Mouse (Mus musculus): Measurements from ENCODE around the gene Agt.

The Agt gene

GRCm38 (mm10) chr8:124555113-124555750 lies 14.3 kb downstream of the Agt start:
- DNase-seq (ENCODE audit: low spot score in 2 of 2), result no peak

- DNase-seq (ENCODE audit: low spot score in 2 of 2), result peak; percentile 66 to 68
These were observed 18.4 kb downstream of the Agt start for GRCm38 (mm10) chr8:124551011-124551661.

- DNase-seq (ENCODE audit: low spot score in 2 of 2), result no peak
These were observed 21.3 kb downstream of the Agt start for GRCm38 (mm10) chr8:124548187-124548586.

- DNase-seq (ENCODE audit: low spot score in 2 of 2), result no peak
These were observed 22.2 kb downstream of the Agt start for GRCm38 (mm10) chr8:124547269-124547668.

DNA sequence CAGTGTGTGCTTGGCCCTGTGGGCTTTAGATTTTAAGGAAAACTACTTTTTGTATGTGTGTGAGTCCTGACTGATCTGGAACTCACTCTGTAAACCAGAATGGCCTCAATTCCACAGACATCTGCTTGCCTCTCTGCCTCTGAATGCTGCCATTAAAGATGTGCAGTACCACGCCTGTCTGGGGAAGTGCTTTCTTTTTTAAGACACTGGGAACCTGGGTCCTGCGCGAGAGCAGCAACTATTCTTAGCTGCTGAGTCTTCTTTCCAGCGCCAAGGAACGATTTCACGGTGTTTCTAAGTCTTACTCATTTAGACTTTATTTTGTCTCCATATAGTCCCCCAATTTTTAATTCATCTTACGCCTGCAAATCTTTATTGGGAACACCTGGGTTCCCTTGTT lies 22.7 kb downstream of the Agt start:
- DNase-seq (ENCODE audit: low spot score in 2 of 2), result no peak

DNA sequence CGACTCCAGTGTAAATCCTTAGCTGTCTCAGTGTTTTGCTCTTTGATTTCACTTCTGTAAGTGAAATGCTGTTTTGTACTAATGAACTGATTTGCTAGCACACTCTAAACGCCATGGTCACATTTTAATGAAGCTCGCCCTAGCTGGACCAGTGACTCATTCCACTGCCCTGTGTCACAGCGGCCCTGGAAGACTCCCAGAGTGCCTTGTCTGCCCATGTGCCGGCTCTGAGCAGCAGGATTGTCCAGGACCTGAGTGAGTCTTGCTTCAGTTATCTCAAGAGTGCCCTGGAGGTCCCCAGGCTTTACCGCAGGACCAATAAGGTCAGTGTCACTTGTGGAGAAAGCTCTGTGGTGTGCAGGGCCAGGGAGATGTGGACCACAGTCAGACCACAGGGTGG lies 23.1 kb downstream of the Agt start:
- DNase-seq (ENCODE audit: low spot score in 2 of 2), result no peak

DNA sequence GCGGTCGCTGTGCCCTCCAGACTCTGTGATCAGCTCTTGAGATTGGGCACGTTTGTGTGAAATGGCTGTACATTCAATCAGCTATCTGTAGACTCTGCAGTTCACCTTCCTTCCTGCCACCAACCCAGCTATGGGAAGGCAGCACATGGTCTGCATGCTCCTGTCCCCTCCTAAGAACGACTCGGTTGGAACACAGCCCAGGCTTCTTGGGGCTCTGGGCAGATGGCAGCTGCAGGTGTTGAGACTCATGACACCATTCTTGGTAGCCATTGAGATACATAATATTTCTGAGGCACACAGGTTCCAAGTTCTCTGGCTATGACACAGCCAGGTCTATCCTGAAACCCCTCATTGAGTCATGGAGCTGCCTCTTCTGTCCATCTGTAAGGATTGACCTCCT lies 26.2 kb downstream of the Agt start:
- no peak for DNase-seq (ENCODE audit: low spot score in 2 of 2)

- no peak for DNase-seq (ENCODE audit: low spot score in 2 of 2)
These were observed 27.5 kb downstream of the Agt start for GRCm38 (mm10) chr8:124542001-124542400.

DNA sequence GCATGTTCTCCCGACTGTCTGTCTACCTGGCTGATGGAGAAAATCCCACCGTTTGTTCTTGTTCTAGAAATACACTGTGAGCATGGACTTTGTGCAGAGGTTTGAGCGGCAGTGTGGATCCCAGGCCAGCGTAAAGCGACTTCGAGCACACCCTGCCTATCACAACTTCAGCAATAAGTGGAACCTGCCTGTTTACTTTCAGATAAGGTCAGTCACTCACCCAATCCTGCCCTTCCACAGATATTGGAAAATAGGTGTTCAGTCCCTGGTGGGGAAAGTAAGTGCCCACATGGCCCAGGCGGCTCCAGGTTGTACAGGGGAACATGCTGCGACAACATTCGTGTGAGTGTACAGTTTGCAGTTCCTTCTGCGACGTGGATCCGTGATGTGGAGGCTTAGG lies 28.6 kb downstream of the Agt start:
- no peak for DNase-seq (ENCODE audit: low spot score in 2 of 2)

DNA sequence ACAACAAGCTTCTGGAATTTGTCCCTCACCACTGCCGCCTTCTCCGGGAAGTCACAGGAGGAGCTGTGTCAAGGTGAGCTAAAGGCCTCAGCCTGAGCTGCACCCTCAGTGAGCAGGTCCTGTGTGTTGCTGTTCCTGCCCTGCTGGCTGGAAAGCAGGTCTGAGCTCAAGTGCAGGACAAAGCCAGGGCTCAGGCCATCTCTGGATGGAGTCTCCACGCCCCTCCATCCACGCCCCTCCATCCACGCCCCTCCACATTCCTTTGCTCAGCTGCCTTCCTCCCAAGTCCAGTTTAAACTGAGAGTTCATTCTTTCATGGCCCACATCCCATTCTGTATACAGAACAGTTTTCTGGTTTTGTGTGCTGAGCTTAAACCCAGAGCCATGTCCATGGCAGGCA lies 34.1 kb downstream of the Agt start:
- DNase-seq (ENCODE audit: low spot score in 2 of 2), result no peak

- DNase-seq (ENCODE audit: low spot score in 2 of 2), result no peak
These were observed 36.9 kb downstream of the Agt start for GRCm38 (mm10) chr8:124532626-124533025.

- no peak for DNase-seq (ENCODE audit: low spot score in 2 of 2)
These were observed 38.5 kb downstream of the Agt start for GRCm38 (mm10) chr8:124530996-124531395.

DNA sequence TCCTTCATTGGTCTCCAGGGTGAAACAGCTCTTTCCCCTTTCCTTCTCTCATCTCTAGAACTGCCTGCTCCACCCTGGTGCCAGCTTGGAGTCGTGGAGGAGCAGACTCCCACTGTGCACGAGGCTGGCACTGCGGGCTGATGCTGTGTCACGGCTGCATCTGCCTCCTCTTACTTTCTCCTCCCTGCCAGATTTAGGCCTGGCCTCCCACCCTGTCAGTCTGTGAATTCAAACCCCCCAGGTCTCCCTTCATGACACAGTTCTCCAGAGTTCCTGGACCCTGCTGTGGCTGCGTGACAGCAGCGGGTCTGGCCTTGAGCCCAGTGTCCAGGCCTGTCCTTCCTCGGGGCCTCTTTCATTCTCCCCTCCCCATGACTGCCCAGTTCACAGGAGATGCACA lies 39.0 kb downstream of the Agt start:
- no peak for DNase-seq (ENCODE audit: low spot score in 2 of 2)

DNA sequence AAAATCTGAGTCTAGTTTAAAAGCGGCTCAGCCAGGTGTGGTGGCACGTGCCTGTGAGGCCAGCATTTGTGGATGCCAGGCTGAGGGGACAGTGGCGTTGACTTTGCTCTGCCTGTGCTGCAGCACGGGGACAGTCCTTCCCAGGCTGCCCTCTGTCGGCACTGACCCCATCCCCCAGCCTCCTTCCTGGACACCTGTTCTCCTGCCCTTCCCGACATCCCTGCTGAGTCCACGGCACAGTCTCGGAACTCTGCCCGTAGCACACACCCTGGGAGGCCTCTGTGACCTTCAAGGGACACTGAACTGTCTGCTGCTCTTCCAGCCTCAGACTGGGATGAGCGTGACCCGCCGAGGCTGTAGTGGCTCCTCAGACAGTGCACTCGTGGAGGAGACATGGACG lies 39.4 kb downstream of the Agt start:
- no peak for DNase-seq (ENCODE audit: low spot score in 2 of 2)

DNA sequence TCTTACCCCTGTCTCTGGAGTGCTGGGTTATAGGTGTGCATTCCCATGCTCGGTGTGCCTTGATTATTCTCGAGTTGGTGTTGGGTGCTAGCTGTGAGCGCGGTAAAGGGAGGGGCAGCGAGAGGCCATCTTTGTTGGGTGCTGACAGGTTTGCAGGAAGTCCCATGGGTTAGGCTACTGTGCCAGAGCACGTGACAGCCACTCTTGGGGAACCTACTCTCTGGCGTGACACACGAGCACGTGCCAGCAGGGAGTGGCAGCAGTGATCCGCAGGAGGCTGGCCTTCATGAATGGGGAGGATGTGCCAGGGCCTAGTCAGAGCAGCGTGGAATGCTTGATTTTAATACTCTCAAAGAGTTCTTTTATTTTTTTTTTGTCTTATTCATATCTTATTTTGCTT lies 43.2 kb downstream of the Agt start:
- no peak for DNase-seq (ENCODE audit: low spot score in 2 of 2)

- DNase-seq (ENCODE audit: low spot score in 2 of 2), result no peak
These were observed 47.6 kb downstream of the Agt start for GRCm38 (mm10) chr8:124521946-124522345.

DNA sequence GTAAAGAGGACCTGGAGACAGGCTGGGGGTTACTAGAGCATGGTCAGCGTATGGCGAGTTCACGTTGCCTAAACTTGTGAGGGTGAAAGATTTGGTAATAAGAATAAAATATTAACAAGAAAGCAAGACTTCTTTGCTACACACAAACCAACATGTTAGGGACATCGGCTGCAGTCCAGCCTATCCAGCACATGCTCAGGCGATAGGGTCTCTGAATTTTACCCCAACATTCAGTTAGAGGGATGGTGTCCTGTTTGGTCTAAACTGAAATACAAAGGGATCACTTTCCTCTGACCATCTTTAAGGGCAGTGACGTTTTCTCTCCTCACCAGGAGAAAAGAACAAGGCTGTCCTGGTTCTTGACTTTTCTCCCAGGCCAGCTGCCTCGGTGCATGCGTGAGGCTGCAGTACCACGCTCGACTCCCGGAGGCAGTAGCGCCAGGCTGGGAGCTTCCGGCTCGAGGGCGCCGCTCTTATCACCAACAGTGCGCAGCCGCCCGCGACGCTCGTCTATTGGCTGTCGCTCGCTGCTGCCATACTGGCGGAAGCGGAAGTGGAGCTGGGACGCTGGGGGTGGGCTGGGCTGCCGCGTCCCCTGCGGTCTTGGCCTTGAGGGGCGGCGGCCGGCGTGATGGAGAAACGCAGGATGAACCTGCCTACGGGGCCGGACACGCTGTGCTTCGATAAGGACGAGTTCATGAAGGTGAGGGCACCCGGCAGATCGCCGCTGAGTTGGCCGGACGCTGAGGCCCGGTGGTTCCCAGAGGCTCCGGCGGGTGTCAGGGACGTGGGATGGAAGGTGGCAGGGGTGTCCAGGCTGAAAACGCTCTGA lies 49.0 kb downstream of the Agt start, which contains the start of gene Cog2:
Gene Cog2, plus strand, starts transcription at position 519 of the 832 bp plus-strand sequence.
- DNase-seq (ENCODE audit: low spot score in 2 of 2), result peak; percentile 95

- DNase-seq (ENCODE audit: low spot score in 2 of 2), result no peak
These were observed 52.4 kb downstream of the Agt start for GRCm38 (mm10) chr8:124517142-124517541.

DNA sequence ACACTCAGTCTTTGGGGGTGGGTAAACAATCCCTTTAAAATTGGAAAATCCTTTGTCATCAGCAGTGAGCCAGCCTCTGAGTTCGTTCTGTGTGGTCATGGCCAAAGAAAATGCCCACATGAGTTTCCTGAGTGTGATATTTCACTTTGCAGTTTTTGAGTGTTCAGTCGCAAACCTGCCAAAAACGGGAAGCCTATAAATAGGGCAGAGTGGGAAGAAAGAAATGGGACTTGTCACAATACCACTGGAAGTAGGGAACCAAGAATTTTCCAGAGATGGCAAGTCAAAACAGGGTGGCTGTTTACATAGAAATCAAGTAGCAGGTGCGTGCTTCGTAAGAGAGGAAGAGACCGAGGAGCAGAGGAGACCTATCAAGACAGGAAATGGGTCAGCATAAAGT lies 53.0 kb downstream of the Agt start:
- peak; percentile 60 to 76 for DNase-seq (ENCODE audit: low spot score in 2 of 2)

DNA sequence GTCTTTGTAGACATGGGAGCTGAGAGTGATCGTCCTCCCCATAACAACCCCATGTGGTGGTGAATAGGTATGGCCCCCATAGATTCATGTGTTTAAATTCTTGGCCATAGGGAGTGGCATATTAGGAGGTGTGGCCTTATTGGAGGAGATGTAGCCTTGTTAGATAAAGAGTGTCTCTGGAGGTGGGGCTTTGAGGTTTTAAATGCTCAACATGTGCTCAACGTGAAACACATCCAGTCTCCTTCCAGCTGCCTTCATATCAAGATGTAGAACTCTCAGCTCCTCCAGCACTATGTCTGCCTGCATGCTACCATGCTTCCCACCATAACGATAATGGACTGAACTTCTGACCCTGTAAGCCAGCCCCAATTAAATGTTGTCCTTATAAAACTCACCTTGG lies 53.5 kb downstream of the Agt start:
- no peak for DNase-seq (ENCODE audit: low spot score in 2 of 2)

DNA sequence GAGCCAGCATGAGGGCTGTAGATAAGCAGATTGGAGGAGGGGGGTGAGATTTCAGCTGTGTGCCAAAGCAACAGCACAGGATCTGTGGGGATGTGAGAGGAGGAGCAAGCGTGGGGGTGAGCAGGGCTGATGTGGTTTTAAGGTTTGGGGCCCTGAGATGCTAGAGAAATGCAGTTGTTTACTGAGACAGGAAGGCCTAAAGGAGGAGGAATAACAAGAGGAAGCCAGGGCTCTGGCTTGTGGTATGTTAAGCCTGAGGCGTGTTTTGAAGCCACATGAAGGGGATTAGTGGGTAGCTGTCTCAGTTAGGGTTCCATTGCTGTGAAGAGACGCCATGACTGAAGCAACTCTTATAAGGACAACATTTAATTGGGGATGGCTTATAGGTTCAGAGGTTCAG lies 60.4 kb downstream of the Agt start:
- DNase-seq (ENCODE audit: low spot score in 2 of 2), result no peak

GRCm38 (mm10) chr8:124508321-124508695 lies 61.2 kb downstream of the Agt start:
- no peak for DNase-seq (ENCODE audit: low spot score in 2 of 2)
